Mouse (Mus musculus) stomach, postnatal 0 days (tissue): ENCODE data around the gene Dnal1. TPM values are rescaled to one million over a fixed set of nuclear protein-coding genes. Genes with fewer than 3 reads are reported as not detected.

ENCODE experiments used
- ATAC-seq: fragments of 200-750 bp; cut with Nextera tagmentation; 2 replicates; pipeline ENCODE4 v1.8.0; 2017; ENCODE audit not compliant: low FRiP score, low TSS enrichment
- DNase-seq: peaks from one replicate; pipeline ENCODE4 v3.0.0-alpha.2; 2016; ENCODE audit warnings: low spot score
- H3K27ac ChIP-seq: fragments of 300-500 bp; sonication (generic); replicated peaks from 2 replicates; pipeline ENCODE4 v1.5.1; 2014; ENCODE audit warnings: mild to moderate bottlenecking, control low read depth
- H3K27me3 ChIP-seq: fragments of 300-500 bp; sonication (generic); 2 replicates; pipeline ENCODE4 v1.6.1; 2014; ENCODE audit warnings: low read length; ENCODE audit not compliant: control insufficient read depth, insufficient read depth
- H3K36me3 ChIP-seq: fragments of 300-500 bp; sonication (generic); 2 replicates; pipeline ENCODE4 v1.6.1; 2014; ENCODE audit warnings: low read length, mixed read lengths; ENCODE audit not compliant: control insufficient read depth, insufficient read depth
- H3K4me1 ChIP-seq: fragments of 300-500 bp; sonication (generic); replicated peaks from 2 replicates; pipeline ENCODE4 v1.6.1; 2014; ENCODE audit warnings: antibody characterized with exemption; ENCODE audit not compliant: control insufficient read depth, insufficient read depth
- H3K4me2 ChIP-seq: fragments of 300-500 bp; sonication (generic); replicated peaks from 2 replicates; pipeline ENCODE4 v1.6.1; 2014; ENCODE audit warnings: low read depth, mild to moderate bottlenecking, control low read depth, moderate library complexity
- H3K4me3 ChIP-seq: fragments of 300-500 bp; sonication (generic); 2 replicates; pipeline ENCODE4 v1.5.1; 2014; ENCODE audit warnings: low read depth, low read length, control low read depth
- H3K9ac ChIP-seq: fragments of 300-500 bp; sonication (generic); 2 replicates; pipeline ENCODE4 v1.6.1; 2014; ENCODE audit warnings: mild to moderate bottlenecking, low read length, control low read depth, mixed read lengths
- H3K9me3 ChIP-seq: fragments of 300-500 bp; sonication (generic); 2 replicates; pipeline ENCODE4 v1.6.1; 2016; ENCODE audit warnings: low read length; ENCODE audit not compliant: control insufficient read depth
- CTCF ChIP-seq: IDR thresholded peaks from 2 replicates; pipeline ENCODE4 v1.5.1; 2016; ENCODE audit warnings: antibody characterized with exemption, low read depth, mild to moderate bottlenecking, moderate library complexity
- EP300 ChIP-seq: optimal IDR thresholded peaks from 2 replicates; pipeline ENCODE3; 2016; ENCODE audit warnings: antibody characterized with exemption
- WGBS: fragments of 180-500 bp; shearing (Covaris S2); extraction: QIAGEN DNeasy Blood & Tissue Kit; methylation state at CpG from one replicate; pipeline ENCODE4 v1.1.7; 2014; 5-methylcytosine and 5-hydroxymethylcytosine counted together
- polyA plus RNA-seq: library from polyadenylated mRNA; unstranded; fragments of >200 nt; fragmentation: Nextera tagmentation; extraction: Ambion mirVana; gene quantifications from 2 replicates; pipeline ENCODE4 v1.2.1, GENCODE M21; 2015

The Dnal1 gene
- polyA plus RNA-seq, 1 experiment from 2014 or later, result 1.7 TPM

- Histone ChIP-seq H3K27ac (peak overlapping the region; percentile 92), H3K4me1 (peaks cover 49% of the 10 kb centered on the region), H3K4me3 (no peak overlapping the region), H3K36me3 (0 out of 2 replicates have a peak, but pooled peaks cover under 1% of the 10 kb centered on the region), H3K4me2 (no peak overlapping the region), H3K9ac (no peak overlapping the region), H3K9me3 (no peaks in the 10 kb centered on the region), H3K27me3 (no peaks in the 10 kb centered on the region)
- DNase-seq (peak; percentile 53), ATAC-seq (no peak)
- TF ChIP-seq CTCF, result no peak
- no peak for TF ChIP-seq EP300
- WGBS, result 47% methylated on average over 10 of the region's 10 CpGs
These were observed 64.7 kb downstream of the Dnal1 start for GRCm38 (mm10) chr12:84178652-84179445.

DNA sequence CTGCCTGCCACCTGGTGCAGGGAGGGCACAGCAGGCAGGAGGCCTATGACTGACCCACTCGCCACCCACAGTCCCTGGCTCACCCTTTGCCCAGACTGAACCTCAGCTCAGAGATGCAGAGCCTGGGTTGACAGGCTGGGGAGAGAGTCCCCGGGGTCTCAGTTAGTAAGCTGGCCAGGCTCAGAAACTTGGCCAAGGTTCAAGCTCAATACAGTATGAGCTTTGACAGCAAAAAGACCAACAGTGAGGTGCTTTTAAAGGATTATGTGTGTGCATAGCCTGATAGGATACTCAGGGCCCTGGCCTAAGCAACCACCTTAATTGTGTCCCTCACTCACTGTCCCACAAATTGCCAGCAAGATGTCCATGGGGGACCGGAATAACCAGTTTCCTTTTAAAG is 65.9 kb downstream of the Dnal1 start:
- Histone ChIP-seq H3K4me3 (no peak overlapping the region), H3K27me3 (no peaks in the 10 kb centered on the region), H3K27ac (peak overlapping the region; percentile 50), H3K9me3 (no peaks in the 10 kb centered on the region), H3K4me2 (no peak overlapping the region), H3K4me1 (peaks cover 40% of the 10 kb centered on the region), H3K36me3 (no peaks in the 10 kb centered on the region), H3K9ac (0 out of 2 replicates have a peak overlapping the region, but pooled peaks have one; percentile 1)
- ATAC-seq (no peak), DNase-seq (no peak)
- TF ChIP-seq CTCF (no peak), EP300 (no peak)
- WGBS, result 33% methylated on average over 3 of the region's 3 CpGs

DNA sequence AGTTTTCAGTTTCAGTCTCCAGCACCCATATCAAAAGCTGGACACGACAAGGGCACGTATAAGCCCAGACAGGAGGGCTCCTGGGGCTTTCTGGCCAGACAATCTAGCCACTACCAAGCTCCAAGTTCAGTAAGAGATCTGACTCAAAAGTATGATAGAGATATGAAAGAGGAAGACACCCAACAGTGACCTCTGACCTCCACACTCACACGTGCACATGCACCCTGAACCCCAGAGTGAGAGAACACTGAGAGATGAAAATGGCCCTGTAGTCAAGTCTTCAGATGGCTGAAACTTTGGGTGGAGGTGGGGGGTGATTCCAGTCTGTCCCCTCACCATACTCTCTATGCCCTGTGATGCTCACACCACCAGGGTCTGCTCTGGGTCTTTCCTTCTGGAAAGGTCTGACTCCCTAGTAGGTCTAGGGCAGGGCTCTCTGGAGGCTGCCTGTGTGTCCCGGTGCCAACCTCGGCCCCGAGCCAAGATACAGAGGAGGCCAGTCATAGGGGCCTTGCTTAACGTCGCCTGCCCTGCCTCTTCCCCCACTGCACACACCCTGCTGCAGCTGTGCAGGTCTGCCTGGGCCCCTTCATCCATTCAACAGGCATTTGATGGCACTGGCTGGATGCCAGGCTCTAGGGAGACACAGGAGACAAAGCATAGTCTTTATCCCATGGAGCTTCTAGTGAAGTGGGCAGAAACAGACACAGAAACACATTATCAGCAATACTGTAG is 66.7 kb downstream of the Dnal1 start:
- TF ChIP-seq CTCF, result peak; percentile 32; the same call in 1 of the 2 replicates
- no peak for TF ChIP-seq EP300
- H3K9me3 ChIP-seq, result no peaks in the 10 kb centered on the region
- ATAC-seq (peak; percentile 89), DNase-seq (peak; percentile 94)
- no peaks in the 10 kb centered on the region for H3K27me3 ChIP-seq
- no peaks in the 10 kb centered on the region for H3K36me3 ChIP-seq
- H3K4me1 ChIP-seq, result peaks cover 40% of the 10 kb centered on the region
- H3K9ac ChIP-seq, result peak overlapping the region; percentile 5; the same call in 1 of the 2 replicates
- no peak overlapping the region for H3K4me2 ChIP-seq
- no peak overlapping the region for H3K4me3 ChIP-seq
- peak overlapping the region; percentile 65 for H3K27ac ChIP-seq
- WGBS, result 31% methylated on average over 8 of the region's 8 CpGs

- H3K4me2 ChIP-seq, result no peak overlapping the region
- no peak for TF ChIP-seq EP300
- TF ChIP-seq CTCF, result no peak
- H3K9me3 ChIP-seq, result no peaks in the 10 kb centered on the region
- H3K36me3 ChIP-seq, result no peaks in the 10 kb centered on the region
- H3K4me3 ChIP-seq, result no peak overlapping the region
- 57% methylated on average over 6 of the region's 6 CpGs for WGBS
- no peak overlapping the region for H3K27ac ChIP-seq
- H3K4me1 ChIP-seq, result peaks cover 36% of the 10 kb centered on the region
- H3K27me3 ChIP-seq, result no peaks in the 10 kb centered on the region
- ATAC-seq (no peak), DNase-seq (no peak)
- H3K9ac ChIP-seq, result no peak overlapping the region
These were observed 67.8 kb downstream of the Dnal1 start for GRCm38 (mm10) chr12:84181999-84182398.

GRCm38 (mm10) chr12:84184979-84185378 is 70.8 kb downstream of the Dnal1 start:
- Histone ChIP-seq H3K9me3 (no peaks in the 10 kb centered on the region), H3K27me3 (no peaks in the 10 kb centered on the region), H3K4me2 (no peak overlapping the region), H3K27ac (no peak overlapping the region; the same call in 1 of the 2 replicates), H3K9ac (no peak overlapping the region), H3K36me3 (no peaks in the 10 kb centered on the region), H3K4me3 (no peak overlapping the region), H3K4me1 (peaks cover 41% of the 10 kb centered on the region)
- 65% methylated on average over 5 of the region's 5 CpGs for WGBS
- DNase-seq (no peak), ATAC-seq (no peak)
- TF ChIP-seq EP300, result no peak
- TF ChIP-seq CTCF, result no peak
